In genomic region chr3:131595546-131596245, GRCm38 (mm10) we compare ENCODE assay signal across 25 mouse cellular contexts. TPM values are rescaled to one million over a fixed set of nuclear protein-coding genes. Genes with fewer than 3 reads are reported as not detected.
DNase-seq lines count a peak whose midpoint lies in the region; ATAC-seq and TF ChIP-seq lines count a peak whose summit lies in the region.
"Had no signal": no experiment of that assay in that cellular context is flagged by ENCODE, and none has a peak within 500 bp of the region (broad histone marks: within the 10 kb centered on the region; RNA-seq: fewer than 3 reads in every experiment).

No protein-coding gene starts in this region.

- H3K36me3 ChIP-seq in heart, adult 2 months (ENCODE audit: control insufficient read depth, insufficient read depth, low read length) = no peaks in the 10 kb centered on the region
- H3K36me3 ChIP-seq in forebrain, embryonic 14.5 days (ENCODE audit: control insufficient read depth, insufficient read depth, low read length) = peaks cover 23% of the 10 kb centered on the region; the same call in 1 of the 2 replicates
- H3K36me3 ChIP-seq: liver, embryonic 15.5 days had no signal

- no peak overlapping the region for H3K9ac ChIP-seq in heart, adult 2 months (ENCODE audit: low read depth, low read length)
- no peak overlapping the region for H3K9ac ChIP-seq in forebrain, embryonic 14.5 days (ENCODE audit: low read length)
- H3K9ac ChIP-seq: forebrain, embryonic 15.5 days; limb, embryonic 15.5 days; liver, embryonic 15.5 days had no signal

- TF ChIP-seq EP300 in heart, adult 2 months (IDR thresholded peaks at IDR 0.05; ENCODE audit: insufficient read depth, low read depth, low read length) = no peak

- intact Hi-C loops in heart, adult 2 months (cut with DNase I) = no loop called here

- no peaks in the 10 kb centered on the region for H3K9me3 ChIP-seq in forebrain, embryonic 14.5 days (replicated peaks; ENCODE audit: control insufficient read depth, low read length)
- H3K9me3 ChIP-seq: forebrain, embryonic 15.5 days; heart, embryonic 10.5 days; hindbrain, embryonic 10.5 days; limb, embryonic 15.5 days; liver, embryonic 15.5 days; megakaryocyte, embryonic 14.5 days had no signal

- H3K4me2 ChIP-seq in forebrain, embryonic 14.5 days (ENCODE audit: low read length) = no peak overlapping the region
- H3K4me2 ChIP-seq: forebrain, embryonic 15.5 days; limb, embryonic 15.5 days; liver, embryonic 15.5 days had no signal

- TF ChIP-seq CTCF in heart, adult 2 months (IDR thresholded peaks at IDR 0.05) = no peak

- H3K4me1 ChIP-seq in heart, adult 2 months (ENCODE audit: control insufficient read depth, insufficient read depth, low read length) = no peaks in the 10 kb centered on the region
- no peaks in the 10 kb centered on the region for H3K4me1 ChIP-seq in forebrain, embryonic 14.5 days (ENCODE audit: control insufficient read depth, insufficient read depth, low read length)
- H3K4me1 ChIP-seq: forebrain, embryonic 15.5 days; heart, embryonic 10.5 days; hindbrain, embryonic 10.5 days; liver, embryonic 15.5 days; megakaryocyte, embryonic 14.5 days had no signal

- H3K4me3 ChIP-seq in heart, adult 2 months = no peak overlapping the region
- no peak overlapping the region for H3K4me3 ChIP-seq in forebrain, embryonic 14.5 days (ENCODE audit: low read depth, low read length)
- H3K4me3 ChIP-seq: erythroblast, embryonic 14.5 days; forebrain, embryonic 15.5 days; heart, embryonic 10.5 days; hindbrain, embryonic 10.5 days; limb, embryonic 15.5 days; liver, embryonic 15.5 days had no signal

- no peaks in the 10 kb centered on the region for H3K79me2 ChIP-seq in heart, adult 2 months (replicated peaks; ENCODE audit: control insufficient read depth, insufficient read depth, low read length)

- no peak overlapping the region for H3K27ac ChIP-seq in heart, adult 2 months
- H3K27ac ChIP-seq in forebrain, embryonic 14.5 days (ENCODE audit: low read depth, low read length) = no peak overlapping the region
- H3K27ac ChIP-seq: forebrain, embryonic 15.5 days; heart, embryonic 10.5 days; hindbrain, embryonic 10.5 days; hindbrain, postnatal 0 days; limb, embryonic 15.5 days; liver, embryonic 15.5 days; stomach, postnatal 0 days had no signal

- H3K27me3 ChIP-seq in heart, adult 2 months (ENCODE audit: control insufficient read depth, insufficient read depth, low read length) = no peaks in the 10 kb centered on the region
- no peaks in the 10 kb centered on the region for H3K27me3 ChIP-seq in forebrain, embryonic 14.5 days (replicated peaks; ENCODE audit: control insufficient read depth, insufficient read depth, low read length)
- H3K27me3 ChIP-seq: forebrain, embryonic 15.5 days; liver, embryonic 15.5 days; megakaryocyte, embryonic 14.5 days had no signal

- TF ChIP-seq POLR2A in heart, adult 2 months (IDR thresholded peaks at IDR 0.05; ENCODE audit: insufficient read depth, low read depth, low read length) = no peak

- DNase-seq in adrenal gland, adult 2 months = peak; percentile 53
- no peak for DNase-seq in adrenal gland, postnatal 4 days (ENCODE audit: low spot score in 2 of 2)
- DNase-seq in heart, adult 11 months = peak; percentile 83
- DNase-seq in heart, adult 2 months = no peak
- DNase-seq in testis, postnatal 10 days (ENCODE audit: low spot score) = peak; percentile 37
- no peak for DNase-seq in testis, postnatal 14 days (ENCODE audit: low spot score)
- DNase-seq in frontal cortex, adult 2 months (ENCODE audit: extremely low spot score in 1 of 2, low spot score in 1 of 2) = no peak
- no peak for DNase-seq in forebrain, embryonic 14.5 days (ENCODE audit: low spot score)
- DNase-seq: cerebellum, adult 18-20 months; kidney, adult 2 months; kidney, postnatal 25 days; lung, postnatal 14 days; right cerebral cortex, postnatal 4 days; thymus, postnatal 14 days had no signal

- ATAC-seq in forebrain, embryonic 14.5 days = no peak
- ATAC-seq: CD4-positive, CD25-positive, alpha-beta regulatory T cell, adult 4 months; hindbrain, postnatal 0 days; midbrain, embryonic 16.5 days had no signal

- 77% methylated on average over 14 of the region's 14 CpGs for WGBS in heart, adult 2 months
- whole genome bisulfite sequencing in forebrain, embryonic 14.5 days = 93% methylated on average over 14 of the region's 14 CpGs

RNA-seq across cellular contexts. Expression of gene Papss1, which starts 31.1 kb away (rescaled TPM):
- total RNA-seq in adrenal gland, adult 2 months (2021) = 10 to 100 TPM; 47.6 to 66.8 TPM
- 17.0 and 19.2 TPM in 2 replicates for polyA plus RNA-seq in adrenal gland, adult 2 months (2012; rRNA removed)
- total RNA-seq in adrenal gland, postnatal 4 days (2021) = 10 to 100 TPM; 73.5 to 82.0 TPM
- total RNA-seq in heart, adult 2 months (2021) = 1 to 10 TPM; 8.0 to 10.0 TPM
- polyA plus RNA-seq in heart, adult 2 months (2012; rRNA removed) = 8.5 and 14.1 TPM in 2 replicates
- polyA plus RNA-seq in frontal cortex, adult 2 months (2012; rRNA removed) = 66.6 and 73.3 TPM in 2 replicates
- polyA plus RNA-seq in forebrain, embryonic 14.5 days (2014; fragmentation: Nextera tagmentation; extraction: Ambion mirVana) = 129 and 140 TPM in 2 replicates

Comparison
In these comparisons a context has a peak if more than half of its experiments do, and no peak if none do; other contexts are left out.
1. DNase-seq: peak in adrenal gland, adult 2 months (single experiment), heart, adult 11 months (single experiment) and testis, postnatal 10 days (single experiment); none in adrenal gland, postnatal 4 days (0 of 2), heart, adult 2 months (0 of 2), testis, postnatal 14 days (single experiment), frontal cortex, adult 2 months (0 of 2) and forebrain, embryonic 14.5 days (single experiment).